Mouse (Mus musculus) lung, postnatal 0 days (tissue): ENCODE results near the gene Nfe2l3. TPM values are rescaled to one million over a fixed set of nuclear protein-coding genes. Genes with fewer than 3 reads are reported as not detected.

Experiments
- ATAC-seq: fragments of 200-750 bp; cut with Nextera tagmentation; 2 replicates; pipeline ENCODE4 v1.8.0; 2017; ENCODE audit warnings: moderate library complexity
- DNase-seq: peaks from one replicate; pipeline ENCODE4 v3.0.0-alpha.2; 2016; ENCODE audit warnings: low spot score
- H3K27ac ChIP-seq: fragments of 300-500 bp; sonication (generic); 2 replicates; pipeline ENCODE4 v1.5.1; 2014; ENCODE audit warnings: antibody characterized with exemption, mild to moderate bottlenecking, low read length, mixed read lengths
- H3K27me3 ChIP-seq: fragments of 300-500 bp; sonication (generic); replicated peaks from 2 replicates; pipeline ENCODE4 v1.6.1; 2014; ENCODE audit warnings: low read length, mixed read lengths; ENCODE audit not compliant: insufficient read depth
- H3K36me3 ChIP-seq: fragments of 300-500 bp; sonication (generic); 2 replicates; pipeline ENCODE4 v1.6.1; 2014; ENCODE audit warnings: low read length, mixed read lengths; ENCODE audit not compliant: insufficient read depth
- H3K4me1 ChIP-seq: fragments of 300-500 bp; sonication (generic); 2 replicates; pipeline ENCODE4 v1.6.1; 2014; ENCODE audit warnings: antibody characterized with exemption, low read depth, low read length, mixed read lengths; ENCODE audit not compliant: insufficient read depth
- H3K4me2 ChIP-seq: fragments of 300-500 bp; sonication (generic); replicated peaks from 2 replicates; pipeline ENCODE4 v1.6.1; 2014; ENCODE audit warnings: low read depth, mild to moderate bottlenecking, low read length, moderate library complexity, mixed read lengths
- H3K4me3 ChIP-seq: fragments of 300-500 bp; sonication (generic); 2 replicates; pipeline ENCODE4 v1.5.1; 2014; ENCODE audit warnings: low read depth, low read length
- H3K9ac ChIP-seq: fragments of 300-500 bp; sonication (generic); replicated peaks from 2 replicates; pipeline ENCODE4 v1.6.1; 2014; ENCODE audit warnings: low read depth, mild to moderate bottlenecking
- H3K9me3 ChIP-seq: fragments of 300-500 bp; sonication (generic); 2 replicates; pipeline ENCODE4 v1.6.1; 2016; ENCODE audit warnings: low read length, mixed read lengths
- CTCF ChIP-seq: IDR thresholded peaks from 2 replicates; pipeline ENCODE4 v1.5.1; 2016; ENCODE audit warnings: antibody characterized with exemption, mild to moderate bottlenecking
- EP300 ChIP-seq: IDR thresholded peaks from 2 replicates; pipeline ENCODE4 v1.6.1; 2016; ENCODE audit warnings: antibody characterized with exemption, mild to moderate bottlenecking, control low read depth
- WGBS: fragments of 180-500 bp; shearing (Covaris S2); extraction: QIAGEN DNeasy Blood & Tissue Kit; methylation state at CpG from one replicate; pipeline ENCODE4 v1.1.7; 2014; 5-methylcytosine and 5-hydroxymethylcytosine counted together
- polyA plus RNA-seq: library from polyadenylated mRNA; unstranded; fragments of >200 nt; fragmentation: Nextera tagmentation; extraction: Ambion mirVana; gene quantifications from 2 replicates; pipeline ENCODE4 v1.2.1, GENCODE M21; 2015

Nfe2l3 gene
- polyA plus RNA-seq, 1 experiment from 2014 or later: 3.0 TPM

DNA sequence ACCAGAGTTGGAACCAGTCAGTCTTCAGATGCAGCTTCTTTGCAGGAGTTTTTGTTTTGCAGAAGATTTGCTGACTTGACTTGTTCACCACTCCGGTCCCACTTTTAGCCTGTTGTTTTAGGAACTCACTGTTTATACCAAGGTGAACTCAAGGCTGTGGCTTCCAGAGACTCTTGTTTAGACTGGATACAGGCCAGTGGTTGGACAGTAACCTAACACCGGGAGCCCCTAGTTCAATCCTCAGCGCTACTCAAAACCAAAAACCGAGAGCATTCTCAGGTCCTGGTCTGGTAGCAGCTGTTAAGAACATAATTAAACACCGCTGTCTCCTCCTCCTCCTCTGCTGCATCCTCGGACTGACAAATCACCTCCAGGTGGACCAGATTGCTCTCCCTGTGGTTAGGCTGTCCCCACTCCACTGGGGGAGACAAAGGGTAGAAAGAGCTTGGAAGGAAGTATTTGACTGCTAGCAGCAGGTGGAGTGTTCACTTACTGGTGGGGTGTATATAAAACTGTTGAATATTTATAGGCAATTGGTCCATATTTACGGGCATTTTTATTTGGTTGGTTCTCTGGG lies 20.5 kb downstream of the Nfe2l3 start:
- ATAC-seq (no peak), DNase-seq (no peak)
- Histone ChIP-seq H3K4me1 (no peaks in the 10 kb centered on the region), H3K4me2 (no peak overlapping the region), H3K4me3 (no peak overlapping the region), H3K27me3 (no peaks in the 10 kb centered on the region), H3K36me3 (no peaks in the 10 kb centered on the region), H3K27ac (no peak overlapping the region), H3K9me3 (no peaks in the 10 kb centered on the region), H3K9ac (no peak overlapping the region)
- no peak for TF ChIP-seq EP300
- no peak for TF ChIP-seq CTCF
- WGBS: 51% methylated on average over 7 of the region's 7 CpGs

DNA sequence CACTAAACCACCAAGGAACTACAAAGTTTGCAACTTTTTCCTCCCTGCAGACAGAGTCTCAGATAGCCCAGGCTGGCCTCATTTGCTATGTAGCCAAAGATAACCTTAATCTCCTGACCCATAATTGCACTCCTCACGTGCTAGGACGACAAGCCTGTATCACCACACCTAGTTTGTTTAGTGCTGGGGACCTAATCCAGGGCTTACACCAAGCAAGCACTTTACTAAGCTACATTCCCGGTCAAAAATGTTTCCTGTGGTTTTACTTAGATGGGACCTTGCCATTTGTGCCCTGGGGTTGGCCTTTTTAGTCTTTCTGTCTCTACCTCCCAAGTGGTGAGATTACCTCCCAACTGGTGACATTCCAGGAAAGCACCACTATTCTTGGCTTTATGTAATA lies 22.5 kb downstream of the Nfe2l3 start:
- H3K9ac ChIP-seq: no peak overlapping the region
- no peak for ATAC-seq
- H3K36me3 ChIP-seq: peaks cover 3% of the 10 kb centered on the region; the same call in 1 of the 2 replicates
- no peaks in the 10 kb centered on the region for H3K9me3 ChIP-seq
- no peak for DNase-seq
- H3K4me3 ChIP-seq: no peak overlapping the region
- no peak overlapping the region for H3K27ac ChIP-seq
- TF ChIP-seq CTCF (no peak), EP300 (no peak)
- H3K27me3 ChIP-seq: no peaks in the 10 kb centered on the region
- no peak overlapping the region for H3K4me2 ChIP-seq
- no peaks in the 10 kb centered on the region for H3K4me1 ChIP-seq
- 31% methylated on average over 3 of the region's 3 CpGs for WGBS

DNA sequence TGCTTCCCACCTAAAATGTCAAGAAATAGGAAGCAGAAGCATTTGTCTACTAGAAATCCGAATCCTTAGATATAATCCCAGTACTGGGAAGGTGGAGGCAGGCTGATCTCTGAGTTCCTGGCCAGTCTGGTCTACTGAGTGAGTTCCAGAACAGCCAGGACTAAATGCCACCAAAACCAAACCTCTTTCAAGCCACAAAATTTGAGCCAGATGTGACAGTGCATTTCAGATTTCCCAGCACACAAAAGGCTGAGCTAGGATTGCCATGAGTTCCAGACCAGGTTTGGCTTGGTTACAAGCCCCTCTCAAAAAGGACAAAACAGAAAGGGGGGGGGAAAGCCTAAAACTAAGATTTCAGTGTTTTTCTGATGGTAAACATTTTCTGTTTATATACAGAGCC lies 23.7 kb downstream of the Nfe2l3 start:
- ATAC-seq (no peak), DNase-seq (no peak)
- Histone ChIP-seq H3K4me2 (no peak overlapping the region), H3K36me3 (peaks cover 10% of the 10 kb centered on the region; the same call in 1 of the 2 replicates), H3K27ac (no peak overlapping the region), H3K4me1 (no peaks in the 10 kb centered on the region), H3K9me3 (no peaks in the 10 kb centered on the region), H3K27me3 (no peaks in the 10 kb centered on the region), H3K4me3 (no peak overlapping the region), H3K9ac (no peak overlapping the region)
- no peak for TF ChIP-seq CTCF
- no peak for TF ChIP-seq EP300
- 72% methylated on average over 1 of the region's 1 CpGs for WGBS

DNA sequence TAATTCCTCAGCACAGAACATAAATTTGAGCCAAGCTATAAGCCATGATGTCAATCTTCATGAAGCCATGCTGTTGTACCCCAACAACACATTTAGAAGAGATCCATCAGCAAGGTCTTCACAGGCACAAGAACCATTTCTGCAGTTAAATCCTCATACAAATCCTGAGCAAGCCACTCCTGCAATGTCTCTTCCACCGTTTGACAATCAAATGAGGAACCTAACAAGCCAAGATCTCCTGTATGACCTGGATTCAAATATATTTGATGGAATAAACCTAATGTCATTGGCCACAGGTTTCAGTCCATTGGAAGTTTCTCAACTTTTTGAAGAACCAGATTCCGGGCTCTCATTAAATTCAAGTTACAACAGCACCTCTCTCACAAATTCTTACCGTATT lies 24.8 kb downstream of the Nfe2l3 start:
- TF ChIP-seq EP300 (no peak), CTCF (no peak)
- 66% methylated on average over 3 of the region's 3 CpGs for WGBS
- ATAC-seq (no peak), DNase-seq (no peak)
- Histone ChIP-seq H3K9ac (no peak overlapping the region), H3K27me3 (no peaks in the 10 kb centered on the region), H3K4me2 (no peak overlapping the region), H3K4me1 (no peaks in the 10 kb centered on the region), H3K27ac (no peak overlapping the region), H3K36me3 (peaks cover 10% of the 10 kb centered on the region; the same call in 1 of the 2 replicates), H3K9me3 (no peaks in the 10 kb centered on the region), H3K4me3 (no peak overlapping the region)

DNA sequence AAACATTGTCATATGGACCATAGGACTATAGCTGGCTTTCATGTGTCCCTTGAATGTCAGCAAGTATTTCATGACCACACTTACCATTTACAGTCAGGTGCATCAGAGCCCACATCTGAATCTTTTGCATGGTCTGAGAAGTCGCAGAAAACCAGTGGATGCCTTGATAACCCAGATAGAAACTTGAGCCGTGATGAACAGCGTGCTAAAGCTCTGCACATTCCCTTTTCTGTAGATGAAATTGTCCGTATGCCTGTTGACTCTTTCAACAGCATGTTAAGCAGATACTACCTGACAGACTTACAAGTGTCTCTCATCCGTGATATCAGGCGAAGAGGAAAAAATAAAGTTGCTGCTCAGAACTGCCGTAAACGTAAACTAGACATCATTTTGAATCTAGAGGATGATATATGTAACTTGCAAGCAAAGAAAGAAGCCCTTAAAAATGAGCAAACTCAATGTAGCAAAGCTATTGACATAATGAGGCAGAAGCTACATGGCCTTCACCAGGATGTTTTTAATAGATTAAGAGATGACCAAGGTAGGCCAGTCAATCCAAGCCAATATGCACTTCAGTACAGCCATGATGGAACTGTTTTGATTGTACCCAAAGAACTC lies 25.4 kb downstream of the Nfe2l3 start:
- no peaks in the 10 kb centered on the region for H3K27me3 ChIP-seq
- DNase-seq: no peak

DNA sequence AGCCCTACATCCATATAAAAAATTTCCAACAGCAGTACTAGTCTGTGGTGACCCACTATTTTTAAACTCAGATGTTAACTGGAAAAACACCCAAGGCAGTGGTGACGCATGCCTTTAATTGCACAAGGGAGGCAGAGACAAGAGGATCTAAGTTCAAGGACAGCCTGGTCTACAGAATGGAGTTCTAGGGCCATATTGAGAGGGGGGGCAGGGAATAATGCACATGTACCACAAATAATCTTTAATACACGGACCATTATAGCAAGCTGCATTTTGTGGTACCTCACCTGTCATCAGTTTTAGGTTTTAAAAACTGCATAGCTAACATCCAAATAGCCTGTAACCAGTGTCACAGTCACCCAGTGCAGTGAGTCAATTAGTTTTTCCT lies 26.4 kb downstream of the Nfe2l3 start:
- no peak overlapping the region for H3K4me2 ChIP-seq
- H3K27ac ChIP-seq: no peak overlapping the region
- H3K4me3 ChIP-seq: no peak overlapping the region
- no peak for TF ChIP-seq CTCF
- no peak for TF ChIP-seq EP300
- no peak overlapping the region for H3K9ac ChIP-seq
- no peaks in the 10 kb centered on the region for H3K4me1 ChIP-seq
- H3K36me3 ChIP-seq: peaks cover 20% of the 10 kb centered on the region
- H3K27me3 ChIP-seq: no peaks in the 10 kb centered on the region
- no peaks in the 10 kb centered on the region for H3K9me3 ChIP-seq
- peak; percentile 18; the same call in 1 of the 2 replicates for ATAC-seq
- no peak for DNase-seq
- WGBS: 56% methylated on average over 2 of the region's 2 CpGs

More for the DNA sequence above, 25.4 kb downstream of the Nfe2l3 start:
- H3K4me2 ChIP-seq: no peak overlapping the region
- no peak overlapping the region for H3K4me3 ChIP-seq
- no peak for ATAC-seq
- H3K9me3 ChIP-seq: no peaks in the 10 kb centered on the region
- WGBS: 70% methylated on average over 8 of the region's 8 CpGs
- H3K27ac ChIP-seq: no peak overlapping the region
- no peak for TF ChIP-seq EP300
- TF ChIP-seq CTCF: no peak
- H3K36me3 ChIP-seq: peaks cover 10% of the 10 kb centered on the region; the same call in 1 of the 2 replicates
- no peaks in the 10 kb centered on the region for H3K4me1 ChIP-seq
- no peak overlapping the region for H3K9ac ChIP-seq
